In genomic region chr6:94733878-94734277, GRCm38 (mm10) we compare ENCODE assay signal across 25 mouse cellular contexts. TPM values are rescaled to one million over a fixed set of nuclear protein-coding genes. Genes with fewer than 3 reads are reported as not detected.
DNase-seq lines count a peak whose midpoint lies in the region; ATAC-seq and TF ChIP-seq lines count a peak whose summit lies in the region.
"Had no signal": no experiment of that assay in that cellular context is flagged by ENCODE, and none has a peak within 500 bp of the region (broad histone marks: within the 10 kb centered on the region; RNA-seq: fewer than 3 reads in every experiment).

No protein-coding gene starts in this region.

- no peak overlapping the region for H3K4me3 ChIP-seq in embryonic facial prominence, embryonic 13.5 days
- H3K4me3 ChIP-seq in embryonic facial prominence, embryonic 10.5 days, result no peak overlapping the region
- H3K4me3 ChIP-seq in limb, embryonic 14.5 days (replicated peaks; ENCODE audit: low read length), result no peak overlapping the region
- no peak overlapping the region for H3K4me3 ChIP-seq in thymus, adult 2 months (ENCODE audit: control insufficient read depth, insufficient read depth, low read length)
- H3K4me3 ChIP-seq: forebrain, embryonic 10.5 days; hindbrain, embryonic 12.5 days had no signal

- no peaks in the 10 kb centered on the region for H3K27me3 ChIP-seq in embryonic facial prominence, embryonic 13.5 days
- H3K27me3 ChIP-seq in embryonic facial prominence, embryonic 10.5 days (replicated peaks; ENCODE audit: low read depth, poor library complexity, severe bottlenecking), result no peaks in the 10 kb centered on the region; the same call in 1 of the 2 replicates
- H3K27me3 ChIP-seq in limb, embryonic 14.5 days (ENCODE audit: control insufficient read depth, insufficient read depth, low read length), result no peaks in the 10 kb centered on the region
- H3K27me3 ChIP-seq in thymus, adult 2 months (ENCODE audit: control insufficient read depth, insufficient read depth, low read length), result no peaks in the 10 kb centered on the region
- H3K27me3 ChIP-seq: hindbrain, embryonic 12.5 days had no signal

- no peak for DNase-seq in embryonic facial prominence, embryonic 10.5 days (ENCODE audit: low spot score)
- DNase-seq in limb, embryonic 14.5 days (ENCODE audit: low spot score), result peak; percentile 34
- peak; percentile 57 for DNase-seq in thymus, adult 2 months
- DNase-seq in thymus, postnatal 36 days, result peak; percentile 51 to 73
- no peak for DNase-seq in left cerebral cortex, adult 18-20 months (ENCODE audit: low spot score in 2 of 2)
- DNase-seq in cerebellum, adult 9-10 months, result no peak
- DNase-seq: adrenal gland, adult 8-10 months; cerebellum, adult 2 months; cerebellum, postnatal 25 days; gastrocnemius, postnatal 14 days; kidney, adult 8-10 months; layer of hippocampus, adult 9-11 months; liver; lung, embryonic 14.5 days; lung, postnatal 14 days had no signal

- no peak overlapping the region for H3K9ac ChIP-seq in embryonic facial prominence, embryonic 13.5 days
- no peak overlapping the region for H3K9ac ChIP-seq in limb, embryonic 14.5 days (ENCODE audit: low read depth, low read length, severe bottlenecking)
- H3K9ac ChIP-seq: hindbrain, embryonic 12.5 days; liver, embryonic 14.5 days; lung, embryonic 14.5 days had no signal

- no peak for TF ChIP-seq CTCF in thymus, adult 2 months (IDR thresholded peaks at IDR 0.05; ENCODE audit: borderline replicate concordance, control insufficient read depth, extremely low read depth, insufficient read depth, low read length, poor library complexity)

- no peaks in the 10 kb centered on the region for H3K9me3 ChIP-seq in embryonic facial prominence, embryonic 13.5 days
- no peaks in the 10 kb centered on the region for H3K9me3 ChIP-seq in embryonic facial prominence, embryonic 10.5 days
- no peaks in the 10 kb centered on the region for H3K9me3 ChIP-seq in limb, embryonic 14.5 days (ENCODE audit: control insufficient read depth, low read length)
- H3K9me3 ChIP-seq: forebrain, embryonic 10.5 days; hindbrain, embryonic 12.5 days had no signal

- peaks cover 10% of the 10 kb centered on the region; the same call in 1 of the 2 replicates for H3K4me1 ChIP-seq in embryonic facial prominence, embryonic 13.5 days
- peaks cover 11% of the 10 kb centered on the region for H3K4me1 ChIP-seq in embryonic facial prominence, embryonic 10.5 days
- H3K4me1 ChIP-seq in limb, embryonic 14.5 days (ENCODE audit: control insufficient read depth, insufficient read depth, low read length), result peaks cover 7% of the 10 kb centered on the region; the same call in 1 of the 2 replicates
- peaks cover 28% of the 10 kb centered on the region for H3K4me1 ChIP-seq in thymus, adult 2 months (replicated peaks; ENCODE audit: control insufficient read depth, insufficient read depth, low read length)

- TF ChIP-seq POLR2A in limb, embryonic 14.5 days (IDR thresholded peaks at IDR 0.05; ENCODE audit: borderline replicate concordance, extremely low read depth, insufficient read depth, insufficient read length), result no peak
- no peak for TF ChIP-seq POLR2A in thymus, adult 2 months (IDR thresholded peaks at IDR 0.05; ENCODE audit: control insufficient read depth, extremely low read depth, insufficient read depth, low read length, poor library complexity)

- no peaks in the 10 kb centered on the region for H3K36me3 ChIP-seq in embryonic facial prominence, embryonic 13.5 days
- no peaks in the 10 kb centered on the region for H3K36me3 ChIP-seq in embryonic facial prominence, embryonic 10.5 days (replicated peaks)
- no peaks in the 10 kb centered on the region for H3K36me3 ChIP-seq in limb, embryonic 14.5 days (ENCODE audit: control insufficient read depth, insufficient read depth, low read length)
- H3K36me3 ChIP-seq in thymus, adult 2 months (ENCODE audit: control insufficient read depth, insufficient read depth, low read length), result no peaks in the 10 kb centered on the region
- H3K36me3 ChIP-seq: forebrain, embryonic 10.5 days; hindbrain, embryonic 12.5 days had no signal

- H3K4me2 ChIP-seq in embryonic facial prominence, embryonic 13.5 days, result no peak overlapping the region
- no peak overlapping the region for H3K4me2 ChIP-seq in limb, embryonic 14.5 days (replicated peaks; ENCODE audit: low read depth, low read length, severe bottlenecking)
- H3K4me2 ChIP-seq: hindbrain, embryonic 12.5 days; lung, embryonic 14.5 days had no signal

- 64% methylated on average over 5 of the region's 5 CpGs for WGBS in embryonic facial prominence, embryonic 13.5 days
- WGBS in embryonic facial prominence, embryonic 10.5 days, result 86% methylated on average over 5 of the region's 5 CpGs
- 31% methylated on average over 5 of the region's 5 CpGs for WGBS in limb, embryonic 14.5 days
- 5% methylated on average over 5 of the region's 5 CpGs for WGBS in thymus, adult 2 months

- ATAC-seq in embryonic facial prominence, embryonic 13.5 days (ENCODE audit: insufficient number of reproducible peaks, insufficient read depth, low FRiP score, low TSS enrichment, low read depth), result 0 out of 2 replicates have a peak, but pooled peaks have one; percentile 32
- no peak for ATAC-seq in limb, embryonic 14.5 days (ENCODE audit: low FRiP score, low read depth)
- no peak for ATAC-seq in inflammation-experienced regulatory T-cells, adult 6 months
- ATAC-seq: forebrain, embryonic 16.5 days; hindbrain, postnatal 0 days; intestine, embryonic 16.5 days; midbrain, embryonic 16.5 days had no signal

- no peak overlapping the region for H3K27ac ChIP-seq in embryonic facial prominence, embryonic 13.5 days
- H3K27ac ChIP-seq in embryonic facial prominence, embryonic 10.5 days (replicated peaks), result no peak overlapping the region
- 0 out of 2 replicates have a peak overlapping the region, but pooled peaks have one; percentile 20 for H3K27ac ChIP-seq in limb, embryonic 14.5 days (replicated peaks; ENCODE audit: low read depth, low read length)
- peak overlapping the region; percentile 68 for H3K27ac ChIP-seq in thymus, adult 2 months (ENCODE audit: control insufficient read depth, insufficient read depth, low read length)
- H3K27ac ChIP-seq: forebrain, embryonic 10.5 days; hindbrain, embryonic 12.5 days; hindbrain, postnatal 0 days; kidney, postnatal 0 days; liver, embryonic 14.5 days had no signal

RNA-seq across cellular contexts. Expression of gene Lrig1, which starts 33.9 kb away (rescaled TPM):
- 17.4 and 18.9 TPM in 2 replicates for polyA plus RNA-seq in embryonic facial prominence, embryonic 13.5 days (2015; fragmentation: Nextera tagmentation; extraction: Ambion mirVana)
- polyA plus RNA-seq in embryonic facial prominence, embryonic 10.5 days (2016; fragmentation: Nextera tagmentation; extraction: Ambion mirVana), result 11.7 and 11.8 TPM in 2 replicates
- polyA plus RNA-seq in limb, embryonic 14.5 days (2012; rRNA removed), result 49.4 and 59.6 TPM in 2 replicates
- polyA plus RNA-seq in limb, embryonic 14.5 days (2014; fragmentation: Nextera tagmentation; extraction: Ambion mirVana), result 31.2 and 35.1 TPM in 2 replicates
- 58.7 and 62.1 TPM in 2 replicates for polyA plus RNA-seq in thymus, adult 2 months (2012; rRNA removed)
- 10 to 100 TPM; 22.6 to 31.6 TPM for total RNA-seq in left cerebral cortex, adult 18-20 months (2021)
- polyA plus RNA-seq in inflammation-experienced regulatory T-cells, adult 6 months (2017; shearing (Covaris generic)), result 10 to 100 TPM in 2 of 3 experiments, 1 to 10 TPM in 1; 7.4 to 47.9 (median 44.0) TPM

Comparison
In these comparisons a context has a peak if more than half of its experiments do, and no peak if none do; other contexts are left out.
1. H3K27ac ChIP-seq: peak in limb, embryonic 14.5 days (single experiment) and thymus, adult 2 months (single experiment); none in embryonic facial prominence, embryonic 13.5 days (single experiment) and embryonic facial prominence, embryonic 10.5 days (single experiment).
2. DNase-seq: peak in limb, embryonic 14.5 days (single experiment), thymus, adult 2 months (single experiment) and thymus, postnatal 36 days (2 of 2); none in embryonic facial prominence, embryonic 10.5 days (single experiment), left cerebral cortex, adult 18-20 months (0 of 2) and cerebellum, adult 9-10 months (single experiment).